Mouse (Mus musculus) CD4-positive naive resting alpha-beta T cell, adult 76 days (primary cell): ENCODE data around the gene Cipc. TPM values are rescaled to one million over a fixed set of nuclear protein-coding genes. Genes with fewer than 3 reads are reported as not detected.

Source experiments
- total RNA-seq: library from RNA; stranded (reverse); gene quantifications from one replicate; pipeline ENCODE4 v1.2.4, GENCODE M21; 2023

Gene Cipc
- 26.8 TPM for total RNA-seq

GRCm38 (mm10) chr12:86946862-86947574 lies at the start of gene Cipc:
TSS of gene Cipc (plus strand) at chr12:86947043.

GRCm38 (mm10) chr12:86989890-86990754 lies 43.3 kb downstream of the Cipc start, which contains the start of gene Zdhhc22:
TSS of gene Zdhhc22 (minus strand) at chr12:86990430.

Other genes with a start within 250 kb of the Cipc start
- 12.0 TPM for gene Angel1, start 220.6 kb upstream of the Cipc start, total RNA-seq
- not detected for gene Lrrc74a, start 212.7 kb upstream of the Cipc start, total RNA-seq
- 76.4 TPM for gene Irf2bpl, start 62.2 kb upstream of the Cipc start, total RNA-seq
- gene Zdhhc22, start 43.4 kb downstream of the Cipc start, total RNA-seq = not detected
- gene Tmem63c, start 74.3 kb downstream of the Cipc start, total RNA-seq = not detected
- 1.1 TPM for gene Ngb, start 155.5 kb downstream of the Cipc start, total RNA-seq
- gene Gstz1, start 200.1 kb downstream of the Cipc start, total RNA-seq = 10.5 TPM
- 4.4 TPM for gene Pomt2, start 200.9 kb downstream of the Cipc start, total RNA-seq